Mouse (Mus musculus) cortical plate, adult 2 months (tissue): Measurements from ENCODE around the gene Alpk1.

Experiments
- CTCF ChIP-seq: fragments of 200-500 bp; IDR thresholded peaks from 2 replicates; pipeline ENCODE4 v1.5.1; 2011; ENCODE audit warnings: mild to moderate bottlenecking, control low read depth, low read length; ENCODE audit not compliant: insufficient read depth; ENCODE audit errors: extremely low read depth
- POLR2A ChIP-seq: fragments of 200-500 bp; IDR thresholded peaks from 2 replicates; pipeline ENCODE4 v1.6.1; 2011; ENCODE audit warnings: mild to moderate bottlenecking, low read length, control low read depth; ENCODE audit not compliant: insufficient read depth; ENCODE audit errors: extremely low read depth

GRCm38 (mm10) chr3:127827123-127827522, 46.8 kb upstream of the Alpk1 start:
- no peak for TF ChIP-seq CTCF
- no peak for TF ChIP-seq POLR2A
